ENCODE assay signal across 7 mouse cellular contexts in the genomic region with DNA sequence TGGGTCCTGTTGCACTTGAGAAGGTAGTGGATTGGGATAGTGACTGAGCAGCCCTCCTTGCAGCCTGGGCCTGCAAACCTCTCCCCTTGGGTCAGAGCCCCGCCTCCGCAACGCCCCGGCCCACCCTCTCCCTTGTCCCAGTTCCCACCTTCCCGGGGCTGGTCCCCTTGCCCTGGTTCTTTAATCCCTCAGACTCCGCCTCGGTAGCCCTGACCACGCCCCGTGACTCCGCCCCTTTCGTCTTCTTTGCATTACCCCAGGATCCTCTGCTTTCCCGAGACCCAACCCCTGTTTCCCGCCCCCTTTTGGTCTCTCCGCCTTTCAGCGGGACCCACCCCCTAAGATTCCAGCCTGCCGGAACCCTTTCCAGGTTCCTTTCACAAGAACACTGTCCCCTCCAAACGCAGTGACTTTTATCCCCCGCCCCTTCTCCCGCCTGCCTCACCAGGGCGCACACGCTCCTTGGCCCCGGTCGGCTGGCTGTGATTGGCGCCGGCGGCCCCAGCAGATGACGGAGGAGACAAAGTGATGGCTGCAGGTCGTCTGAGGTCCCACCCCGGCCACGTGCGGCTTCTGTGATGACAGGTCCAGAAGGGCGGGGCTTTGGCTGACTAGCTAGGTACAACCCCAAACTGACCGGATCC. TPM values are rescaled to one million over a fixed set of nuclear protein-coding genes. Genes with fewer than 3 reads are reported as not detected.
DNase-seq lines count a peak whose midpoint lies in the region; ATAC-seq and TF ChIP-seq lines count a peak whose summit lies in the region.

A gene (minus strand): TSS at position 562 of the 644 bp plus-strand sequence.

- peak within 1 kb of the TSS; percentile 68 for H3K4me3 ChIP-seq in embryonic facial prominence, embryonic 10.5 days
- H3K4me3 ChIP-seq in intestine, postnatal 0 days (ENCODE audit: low read depth, low read length), result peak within 1 kb of the TSS; percentile 49
- peak within 1 kb of the TSS; percentile 52 for H3K4me3 ChIP-seq in midbrain, embryonic 12.5 days
- H3K4me3 ChIP-seq in small intestine, adult 2 months (ENCODE audit: low read depth, low read length), result peak within 1 kb of the TSS; percentile 99

- TF ChIP-seq POLR2A in small intestine, adult 2 months (IDR thresholded peaks at IDR 0.05; ENCODE audit: low read depth, low read length), result no peak

- no peaks in the 10 kb centered on the region for H3K9me3 ChIP-seq in embryonic facial prominence, embryonic 10.5 days
- no peaks in the 10 kb centered on the region for H3K9me3 ChIP-seq in intestine, postnatal 0 days (ENCODE audit: control insufficient read depth)
- H3K9me3 ChIP-seq in midbrain, embryonic 12.5 days, result no peaks in the 10 kb centered on the region

- DNase-seq in adrenal gland, postnatal 10 days, result peak; percentile 99
- DNase-seq in embryonic facial prominence, embryonic 10.5 days (ENCODE audit: low spot score), result peak; percentile 99
- peak; percentile 75 for DNase-seq in gonadal fat pad, adult 2 months (ENCODE audit: low read depth)
- peak; percentile 98 for DNase-seq in left cerebral cortex, postnatal 4 days

- no peak; the same call in 1 of the 2 replicates for TF ChIP-seq CTCF in intestine, postnatal 0 days (IDR thresholded peaks at IDR 0.05; ENCODE audit: low read depth)
- no peak for TF ChIP-seq CTCF in small intestine, adult 2 months (IDR thresholded peaks at IDR 0.05; ENCODE audit: extremely low read depth, insufficient read length, insufficient replicate concordance, low read depth, low read length)

- ATAC-seq in intestine, postnatal 0 days, result peak; percentile 90
- ATAC-seq in midbrain, embryonic 12.5 days (ENCODE audit: low FRiP score, low read depth), result peak; percentile 82

- intact Hi-C loops in left cerebral cortex, postnatal 4 days (cut with DNase I), result loop anchor here (5.0 kb wide), 2 partner anchors 72 to 362 kb away; no protein-coding TSS in a partner anchor

- under 1% methylated on average over 33 of the region's 33 CpGs for WGBS in embryonic facial prominence, embryonic 10.5 days
- under 1% methylated on average over 33 of the region's 33 CpGs for WGBS in intestine, postnatal 0 days
- WGBS in midbrain, embryonic 12.5 days, result 0% methylated on average over 33 of the region's 33 CpGs
- under 1% methylated on average over 33 of the region's 33 CpGs for WGBS in small intestine, adult 2 months

- no peaks in the 10 kb centered on the region for H3K36me3 ChIP-seq in embryonic facial prominence, embryonic 10.5 days (replicated peaks)
- no peaks in the 10 kb centered on the region for H3K36me3 ChIP-seq in intestine, postnatal 0 days (ENCODE audit: control insufficient read depth, insufficient read depth)
- no peaks in the 10 kb centered on the region for H3K36me3 ChIP-seq in midbrain, embryonic 12.5 days
- H3K36me3 ChIP-seq in small intestine, adult 2 months (ENCODE audit: control insufficient read depth, insufficient read depth, low read length), result no peaks in the 10 kb centered on the region

- H3K4me2 ChIP-seq in intestine, postnatal 0 days (replicated peaks; ENCODE audit: low read depth), result peak within 1 kb of the TSS; percentile 88
- H3K4me2 ChIP-seq in midbrain, embryonic 12.5 days (replicated peaks), result peak within 1 kb of the TSS; percentile 63

- H3K27ac ChIP-seq in embryonic facial prominence, embryonic 10.5 days (replicated peaks), result peak within 1 kb of the TSS; percentile 86
- peak within 1 kb of the TSS; percentile 67 for H3K27ac ChIP-seq in intestine, postnatal 0 days (ENCODE audit: low read depth, low read length)
- peak within 1 kb of the TSS; percentile 99 for H3K27ac ChIP-seq in midbrain, embryonic 12.5 days (replicated peaks)
- peak within 1 kb of the TSS; percentile 83 for H3K27ac ChIP-seq in small intestine, adult 2 months (ENCODE audit: insufficient read depth, low read depth, low read length)

- peak within 1 kb of the TSS; percentile 8; the same call in 1 of the 2 replicates for H3K9ac ChIP-seq in intestine, postnatal 0 days (ENCODE audit: low read depth, low read length)
- peak within 1 kb of the TSS; percentile 68 for H3K9ac ChIP-seq in midbrain, embryonic 12.5 days (replicated peaks)

- H3K27me3 ChIP-seq in embryonic facial prominence, embryonic 10.5 days (replicated peaks; ENCODE audit: low read depth, poor library complexity, severe bottlenecking), result no peaks in the 10 kb centered on the region
- H3K27me3 ChIP-seq in intestine, postnatal 0 days (replicated peaks; ENCODE audit: control insufficient read depth, insufficient read depth, low read length), result no peaks in the 10 kb centered on the region
- no peaks in the 10 kb centered on the region for H3K27me3 ChIP-seq in midbrain, embryonic 12.5 days
- no peaks in the 10 kb centered on the region for H3K27me3 ChIP-seq in small intestine, adult 2 months (ENCODE audit: control insufficient read depth, insufficient read depth, low read length)

- H3K4me1 ChIP-seq in embryonic facial prominence, embryonic 10.5 days, result peaks cover 42% of the 10 kb centered on the region
- peaks cover 8% of the 10 kb centered on the region; the same call in 1 of the 2 replicates for H3K4me1 ChIP-seq in intestine, postnatal 0 days (replicated peaks; ENCODE audit: control insufficient read depth, insufficient read depth, low read length)
- H3K4me1 ChIP-seq in midbrain, embryonic 12.5 days, result peaks cover 36% of the 10 kb centered on the region
- peaks cover 19% of the 10 kb centered on the region; the same call in 1 of the 2 replicates for H3K4me1 ChIP-seq in small intestine, adult 2 months (ENCODE audit: control insufficient read depth, insufficient read depth, insufficient read length, low read length)

RNA-seq across cellular contexts. Expression of the gene that starts here (rescaled TPM):
- total RNA-seq in adrenal gland, postnatal 10 days (2021), result 10 to 100 TPM; 24.1 to 28.3 TPM
- polyA plus RNA-seq in embryonic facial prominence, embryonic 10.5 days (2016; fragmentation: Nextera tagmentation; extraction: Ambion mirVana), result 13.1 and 14.3 TPM in 2 replicates
- polyA plus RNA-seq in gonadal fat pad, adult 2 months (2012; rRNA removed), result 25.4 and 27.6 TPM in 2 replicates
- polyA plus RNA-seq in intestine, postnatal 0 days (2015; fragmentation: Nextera tagmentation; extraction: Ambion mirVana), result 5.9 and 6.3 TPM in 2 replicates
- total RNA-seq in left cerebral cortex, postnatal 4 days (2021), result 10 to 100 TPM; 48.8 to 57.7 TPM
- 51.2 and 51.8 TPM in 2 replicates for polyA plus RNA-seq in midbrain, embryonic 12.5 days (2016; fragmentation: Nextera tagmentation; extraction: Ambion mirVana)
- 36.1 and 70.5 TPM in 2 replicates for polyA plus RNA-seq in small intestine, adult 2 months (2012; rRNA removed)

Comparison
In these comparisons a context has a peak if more than half of its experiments do, and no peak if none do; other contexts are left out.
1. Peak in every context shown above with its lines: DNase-seq, ATAC-seq, H3K4me3 ChIP-seq and H3K27ac ChIP-seq.
2. H3K4me3 ChIP-seq: peak in every context shown above with its lines; median percentile 99 in small intestine, adult 2 months; 68 in embryonic facial prominence, embryonic 10.5 days; 52 in midbrain, embryonic 12.5 days; 49 in intestine, postnatal 0 days.